Mouse (Mus musculus) G1E (cell line): ENCODE measurements around the gene Srarp. TPM values are rescaled to one million over a fixed set of nuclear protein-coding genes. Genes with fewer than 3 reads are reported as not detected.
A peak's percentile ranks its signal among the peaks of the same experiment; 100 is the strongest.

Source experiments
- ATAC-seq: 2 replicates; pipeline ENCODE4 v1.8.0; 2016; ENCODE audit warnings: mild to moderate bottlenecking; ENCODE audit not compliant: insufficient number of reproducible peaks, poor library complexity, low FRiP score, severe bottlenecking; ENCODE audit errors: extremely low read depth
- DNase-seq: peaks from one replicate; pipeline ENCODE4 v3.0.0; 2012; ENCODE audit warnings: low spot score
- H3K27me3 ChIP-seq: 2 replicates; pipeline ENCODE4 v1.6.1; 2012; ENCODE audit warnings: mild to moderate bottlenecking, low read length, inconsistent platforms; ENCODE audit not compliant: insufficient read depth
- H3K36me3 ChIP-seq: replicated peaks from 2 replicates; pipeline ENCODE3; 2012; ENCODE audit warnings: mild to moderate bottlenecking, inconsistent platforms
- H3K4me1 ChIP-seq: 2 replicates; pipeline ENCODE4 v1.6.1; 2012; ENCODE audit warnings: low read depth, low read length, inconsistent platforms, mixed read lengths; ENCODE audit not compliant: insufficient read depth
- H3K4me3 ChIP-seq: 2 replicates; pipeline ENCODE4 v1.5.1; 2012; ENCODE audit warnings: low read depth, mild to moderate bottlenecking, inconsistent platforms, low read length, moderate library complexity, mixed read lengths
- H3K9me3 ChIP-seq: replicated peaks from 2 replicates; pipeline ENCODE4 v1.6.1; 2012; ENCODE audit warnings: inconsistent platforms
- CTCF ChIP-seq: IDR thresholded peaks from 2 replicates; pipeline ENCODE4 v1.5.1; 2012; ENCODE audit warnings: low read depth, low read length, inconsistent platforms, mixed read lengths
- GATA1 ChIP-seq: IDR thresholded peaks from 2 replicates; pipeline ENCODE4 v1.6.1; 2012; ENCODE audit warnings: borderline replicate concordance, low read length, inconsistent platforms, mixed read lengths
- GATA2 ChIP-seq: IDR thresholded peaks from 2 replicates; pipeline ENCODE4 v1.6.1; 2012; ENCODE audit warnings: low read depth, low read length, inconsistent platforms, borderline replicate concordance
- POLR2AphosphoS5 ChIP-seq: IDR thresholded peaks from 2 replicates; pipeline ENCODE4 v1.6.1; 2012; ENCODE audit warnings: low read depth, low read length, inconsistent platforms; ENCODE audit not compliant: insufficient replicate concordance
- TAL1 ChIP-seq: conservative IDR thresholded peaks from 2 replicates; pipeline ENCODE4 v1.6.1; 2012; ENCODE audit warnings: low read depth, low read length, inconsistent platforms, mixed read lengths
- polyA plus RNA-seq: library from polyadenylated mRNA; stranded (reverse); fragments of >175 nt; gene quantifications from 2 replicates; pipeline ENCODE4 v1.2.3, GENCODE M21; 2012
- total RNA-seq, 2 experiments: library from RNA; stranded (forward) in 1 of 2; stranded (reverse) in 1 of 2; fragments of 200-1000 nt in 1 of 2; fragments of >200 nt in 1 of 2; fragmentation: Nextera tagmentation in 1 of 2; gene quantifications; 2 replicates each; pipeline ENCODE4 v1.2.3; 2014 to 2017

The Srarp gene
- total and polyA plus RNA-seq, 3 experiments = not detected

DNA sequence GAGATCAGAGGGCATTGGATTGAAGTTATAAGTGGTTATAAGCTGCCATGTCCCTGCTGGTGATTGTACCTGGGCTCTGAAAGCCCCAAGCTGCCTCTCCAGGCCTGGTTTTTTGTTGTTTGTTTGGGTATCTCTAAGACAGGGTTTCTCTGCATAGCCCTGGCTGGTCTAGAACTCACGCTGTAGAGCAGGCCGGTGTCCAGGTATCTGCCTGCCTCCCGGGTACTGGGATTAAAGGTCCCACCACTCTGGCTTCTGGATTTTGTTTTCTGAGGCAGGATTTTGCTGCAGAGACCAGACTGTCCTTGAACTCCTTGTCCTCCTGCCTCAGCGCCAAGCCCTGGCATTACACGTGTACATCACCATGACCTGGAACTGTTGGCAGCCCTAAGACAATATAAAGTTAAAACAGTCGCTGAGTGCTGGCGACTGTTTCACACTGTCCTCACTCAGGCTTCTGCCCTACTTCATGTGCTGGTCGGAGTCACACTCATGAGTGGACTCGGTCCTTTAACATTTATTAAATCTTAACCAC is 16.1 kb upstream of the Srarp start:
- H3K9me3 ChIP-seq = no peaks in the 10 kb centered on the region
- peaks cover 26% of the 10 kb centered on the region for H3K4me1 ChIP-seq
- DNase-seq (no peak), ATAC-seq (no peak)
- H3K36me3 ChIP-seq = peaks cover 84% of the 10 kb centered on the region
- H3K4me3 ChIP-seq = no peak overlapping the region
- no peak for TF ChIP-seq CTCF
- TF ChIP-seq GATA2 = no peak
- no peak for TF ChIP-seq GATA1
- TF ChIP-seq TAL1 = no peak
- TF ChIP-seq POLR2AphosphoS5 = no peak
- no peaks in the 10 kb centered on the region for H3K27me3 ChIP-seq

DNA sequence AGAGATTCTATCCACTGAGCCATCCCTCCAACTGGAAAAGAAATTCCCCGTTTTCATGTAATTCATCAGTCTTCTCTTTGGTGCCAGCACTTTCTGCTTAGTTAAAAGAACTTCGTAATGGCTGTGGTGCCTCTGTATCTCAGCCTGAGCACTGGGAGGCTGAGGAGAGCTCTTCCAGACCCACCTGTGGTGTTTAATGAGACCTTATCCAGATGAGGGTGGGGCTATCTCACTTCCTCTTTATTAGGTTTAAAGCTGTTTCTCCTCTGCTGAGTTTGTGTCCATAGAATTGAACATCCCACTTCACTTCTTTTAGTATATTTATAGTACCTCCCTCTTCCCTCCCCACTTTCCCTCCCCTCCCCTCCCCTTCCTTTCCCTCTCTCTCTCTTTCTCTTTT is 15.3 kb upstream of the Srarp start:
- Histone ChIP-seq H3K9me3 (no peaks in the 10 kb centered on the region), H3K4me1 (peaks cover 31% of the 10 kb centered on the region), H3K27me3 (no peaks in the 10 kb centered on the region), H3K4me3 (no peak overlapping the region), H3K36me3 (peaks cover 86% of the 10 kb centered on the region)
- peak; percentile 81 for ATAC-seq
- no peak for TF ChIP-seq POLR2AphosphoS5
- TF ChIP-seq CTCF = no peak
- no peak for TF ChIP-seq GATA1
- TF ChIP-seq GATA2 = no peak
- TF ChIP-seq TAL1 = no peak
- DNase-seq = peak; percentile 71

DNA sequence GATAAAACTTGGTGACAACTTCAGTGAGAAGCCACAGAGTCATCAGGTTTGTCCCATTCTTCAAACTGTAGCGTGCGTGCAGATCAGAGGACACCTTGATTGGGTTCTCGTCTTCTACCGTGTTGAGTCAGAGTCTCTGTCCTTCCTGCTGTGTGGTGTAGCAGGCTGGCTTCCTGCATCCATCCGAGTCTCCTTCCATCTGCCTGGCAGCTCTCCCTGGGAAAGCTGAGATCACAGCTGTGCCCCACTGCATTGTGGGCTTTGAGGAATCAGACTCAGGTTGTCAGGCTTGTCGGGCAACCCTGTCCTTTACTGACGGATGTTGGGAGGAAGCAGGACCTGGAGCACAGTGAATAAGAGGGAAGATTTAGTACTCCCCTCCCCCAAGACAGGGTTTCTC is 10.3 kb upstream of the Srarp start:
- Histone ChIP-seq H3K27me3 (no peaks in the 10 kb centered on the region), H3K4me1 (peaks cover 38% of the 10 kb centered on the region), H3K36me3 (peaks cover 42% of the 10 kb centered on the region), H3K9me3 (no peaks in the 10 kb centered on the region), H3K4me3 (no peak overlapping the region)
- TF ChIP-seq GATA1 (no peak), TAL1 (no peak), CTCF (no peak), POLR2AphosphoS5 (no peak), GATA2 (no peak)
- no peak for DNase-seq
- no peak for ATAC-seq

DNA sequence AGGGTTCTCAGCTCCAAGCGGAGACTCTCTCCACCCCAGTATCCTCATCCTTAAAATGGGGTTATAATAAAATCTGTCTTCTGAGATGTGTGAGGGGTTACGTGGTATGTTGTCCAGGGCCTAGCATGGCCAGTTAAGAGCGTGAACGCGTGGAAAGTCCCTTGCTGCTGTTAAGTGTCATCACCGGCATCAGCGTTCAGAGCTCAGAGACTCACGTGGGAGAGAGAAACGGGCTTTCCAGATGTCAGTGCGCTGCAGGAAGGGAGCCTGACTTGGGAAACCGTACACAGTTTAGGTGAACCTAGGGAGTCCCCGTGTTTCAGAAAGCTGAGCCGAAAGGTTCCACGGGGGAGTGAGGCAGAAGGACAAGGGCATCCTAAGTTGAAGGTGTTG is 9.4 kb upstream of the Srarp start:
- no peak for TF ChIP-seq GATA1
- no peak for TF ChIP-seq CTCF
- TF ChIP-seq TAL1 = no peak
- TF ChIP-seq POLR2AphosphoS5 = no peak
- TF ChIP-seq GATA2 = no peak
- Histone ChIP-seq H3K4me3 (peak overlapping the region; percentile 92), H3K27me3 (no peaks in the 10 kb centered on the region), H3K36me3 (peaks cover 38% of the 10 kb centered on the region), H3K9me3 (no peaks in the 10 kb centered on the region), H3K4me1 (peaks cover 34% of the 10 kb centered on the region)
- DNase-seq = no peak
- no peak for ATAC-seq

DNA sequence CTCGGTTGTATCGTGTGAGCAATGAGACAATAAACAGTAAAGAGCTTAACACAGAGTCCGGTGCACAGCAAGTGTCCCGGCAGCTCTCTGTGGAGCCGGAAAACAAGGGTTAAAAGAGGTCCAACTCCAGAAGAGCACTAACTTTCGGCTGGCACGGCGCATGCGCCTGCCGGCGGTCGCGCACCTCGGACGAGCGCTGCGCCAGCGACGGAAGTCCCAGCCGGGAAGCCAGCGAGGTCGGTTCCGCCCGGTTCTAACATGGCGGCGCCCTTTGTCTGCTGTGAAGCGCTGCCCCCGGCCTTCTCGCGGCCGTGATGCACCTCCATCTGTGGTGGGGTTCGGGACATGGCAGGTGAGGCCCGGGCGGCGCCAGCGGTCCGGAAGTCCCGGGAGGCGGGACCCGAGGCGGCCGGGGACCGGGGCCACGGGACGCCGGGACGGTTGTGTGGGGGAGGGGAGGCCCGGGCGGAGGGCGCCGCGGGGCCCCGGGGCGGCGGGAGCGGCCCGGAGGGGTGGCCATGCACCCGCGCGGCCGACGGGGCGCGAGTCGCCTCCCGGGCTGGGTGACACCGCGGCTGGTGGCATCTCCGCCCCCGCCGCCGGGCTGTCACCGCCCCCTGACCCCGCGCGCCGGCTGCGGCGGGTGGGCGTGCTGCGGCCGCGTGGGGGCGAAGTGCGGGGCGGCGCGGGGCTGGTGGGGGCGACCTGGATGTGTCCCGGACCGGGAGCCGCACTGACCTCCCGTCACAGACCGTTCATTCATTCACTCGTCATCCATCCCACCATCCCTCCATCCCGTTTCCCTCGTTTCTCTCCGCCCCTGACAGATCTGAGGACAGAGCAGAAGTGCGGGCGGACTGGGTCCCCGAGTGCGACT is 8.8 kb upstream of the Srarp start, which contains the start of gene Zbtb17:
Gene Zbtb17 (plus strand): TSS at position 204 of the 877 bp plus-strand sequence.
- peak within 1 kb of the TSS; percentile 92 for H3K4me3 ChIP-seq
- no peaks in the 10 kb centered on the region for H3K9me3 ChIP-seq
- no peaks in the 10 kb centered on the region for H3K27me3 ChIP-seq
- H3K4me1 ChIP-seq = peaks cover 31% of the 10 kb centered on the region
- TF ChIP-seq GATA2 = no peak
- no peak for TF ChIP-seq GATA1
- TF ChIP-seq TAL1 = no peak
- no peak for TF ChIP-seq CTCF
- no peak for TF ChIP-seq POLR2AphosphoS5
- peaks cover 34% of the 10 kb centered on the region for H3K36me3 ChIP-seq
- DNase-seq = peak; percentile 84
- peak; percentile 89 for ATAC-seq

DNA sequence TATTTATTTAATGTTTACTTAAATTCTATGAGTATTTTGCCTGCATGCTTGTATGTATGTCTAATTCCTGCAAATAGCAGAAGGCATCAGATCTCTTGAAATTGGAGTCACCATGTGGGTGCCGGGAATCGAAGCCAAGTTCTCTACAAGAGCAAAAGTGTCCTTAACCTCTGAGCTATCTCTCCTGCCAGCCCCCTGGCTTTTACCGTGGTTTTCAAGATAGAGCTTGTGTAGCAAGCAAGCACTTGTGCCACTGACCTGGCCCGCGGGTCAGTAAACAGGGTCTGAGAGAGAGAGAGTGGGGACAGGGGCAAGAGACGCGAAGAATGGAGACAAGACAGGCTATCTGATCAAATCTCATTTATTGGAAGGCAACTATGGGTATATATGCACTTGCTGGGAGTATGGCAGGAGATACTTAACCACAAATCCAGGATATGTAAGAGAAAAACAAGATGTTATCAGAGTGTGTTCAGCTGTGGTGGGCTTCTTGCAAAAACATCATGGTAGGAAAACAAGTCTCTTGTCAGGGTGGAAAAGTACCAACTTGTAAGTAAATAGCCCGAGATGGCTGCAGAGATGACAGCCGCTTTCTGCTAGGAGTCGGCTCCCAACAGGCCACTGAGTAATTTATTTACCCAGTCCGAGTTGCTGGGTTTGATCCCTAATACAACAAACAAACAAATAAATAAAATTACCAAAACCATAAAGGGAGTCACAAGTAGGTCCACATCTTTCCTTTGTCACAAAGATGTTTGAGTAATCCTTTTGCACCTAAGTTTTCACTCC is 7.9 kb upstream of the Srarp start:
- H3K4me3 ChIP-seq = peak overlapping the region; percentile 92
- H3K27me3 ChIP-seq = 0 out of 2 replicates have a peak, but pooled peaks cover 2% of the 10 kb centered on the region
- DNase-seq (no peak), ATAC-seq (no peak)
- H3K9me3 ChIP-seq = no peaks in the 10 kb centered on the region
- TF ChIP-seq TAL1 (no peak), GATA1 (no peak), GATA2 (no peak), CTCF (no peak), POLR2AphosphoS5 (no peak)
- peaks cover 31% of the 10 kb centered on the region for H3K4me1 ChIP-seq
- H3K36me3 ChIP-seq = peaks cover 25% of the 10 kb centered on the region
